Mouse (Mus musculus) liver, embryonic 16.5 days (tissue): Measurements from ENCODE around the gene Trpm3. TPM values are rescaled to one million over a fixed set of nuclear protein-coding genes. Genes with fewer than 3 reads are reported as not detected.

Source experiments
- ATAC-seq: fragments of 200-750 bp; cut with Nextera tagmentation; 2 replicates; pipeline ENCODE4 v1.8.0; 2017; ENCODE audit warnings: low read depth, mild to moderate bottlenecking, moderate number of reproducible peaks, moderate library complexity
- H3K27ac ChIP-seq: fragments of 300-500 bp; sonication (generic); 2 replicates; pipeline ENCODE4 v1.5.1; 2014; ENCODE audit warnings: mild to moderate bottlenecking, low read length
- H3K27me3 ChIP-seq: fragments of 300-500 bp; sonication (generic); 2 replicates; pipeline ENCODE4 v1.6.1; 2014; ENCODE audit warnings: low read depth, low read length, mixed read lengths; ENCODE audit not compliant: control insufficient read depth, insufficient read depth
- H3K36me3 ChIP-seq: fragments of 300-500 bp; sonication (generic); 2 replicates; pipeline ENCODE4 v1.6.1; 2014; ENCODE audit warnings: mild to moderate bottlenecking; ENCODE audit not compliant: control insufficient read depth, insufficient read depth
- H3K4me1 ChIP-seq: fragments of 300-500 bp; sonication (generic); 2 replicates; pipeline ENCODE4 v1.6.1; 2014; ENCODE audit warnings: low read depth, low read length, mixed read lengths; ENCODE audit not compliant: control insufficient read depth
- H3K4me2 ChIP-seq: fragments of 300-500 bp; sonication (generic); 2 replicates; pipeline ENCODE4 v1.6.1; 2014; ENCODE audit warnings: low read depth, low read length, mixed read lengths
- H3K4me3 ChIP-seq: fragments of 300-500 bp; sonication (generic); 2 replicates; pipeline ENCODE4 v1.5.1; 2014; ENCODE audit warnings: low read depth, mild to moderate bottlenecking, low read length
- H3K9ac ChIP-seq: fragments of 300-500 bp; sonication (generic); 2 replicates; pipeline ENCODE4 v1.6.1; 2014; ENCODE audit warnings: low read depth, low read length
- H3K9me3 ChIP-seq: fragments of 300-500 bp; sonication (generic); replicated peaks from 2 replicates; pipeline ENCODE4 v1.6.1; 2016; ENCODE audit warnings: low read length; ENCODE audit not compliant: control insufficient read depth
- WGBS: fragments of 180-500 bp; shearing (Covaris S2); extraction: QIAGEN DNeasy Blood & Tissue Kit; methylation state at CpG from one replicate; pipeline ENCODE4 v1.1.7; 2014; ENCODE audit not compliant: insufficient replicate concordance; 5-methylcytosine and 5-hydroxymethylcytosine counted together
- polyA plus RNA-seq: library from polyadenylated mRNA; unstranded; fragments of >200 nt; fragmentation: Nextera tagmentation; extraction: Ambion mirVana; gene quantifications from 2 replicates; pipeline ENCODE4 v1.2.1, GENCODE M21; 2015

The Trpm3 gene
- polyA plus RNA-seq, 1 experiment from 2014 or later = 0.04 TPM

- ATAC-seq = no peak
- Histone ChIP-seq H3K4me3 (peak overlapping the region; percentile 18; the same call in 1 of the 2 replicates), H3K36me3 (no peaks in the 10 kb centered on the region), H3K9ac (no peak overlapping the region), H3K4me2 (0 out of 2 replicates have a peak overlapping the region, but pooled peaks have one; percentile 29), H3K9me3 (no peaks in the 10 kb centered on the region), H3K27ac (no peak overlapping the region), H3K27me3 (no peaks in the 10 kb centered on the region), H3K4me1 (no peaks in the 10 kb centered on the region)
- 22% methylated on average over 16 of the region's 16 CpGs for WGBS
Measured at GRCm38 (mm10) chr19:22915868-22916642, 777.2 kb downstream of the Trpm3 start.

DNA sequence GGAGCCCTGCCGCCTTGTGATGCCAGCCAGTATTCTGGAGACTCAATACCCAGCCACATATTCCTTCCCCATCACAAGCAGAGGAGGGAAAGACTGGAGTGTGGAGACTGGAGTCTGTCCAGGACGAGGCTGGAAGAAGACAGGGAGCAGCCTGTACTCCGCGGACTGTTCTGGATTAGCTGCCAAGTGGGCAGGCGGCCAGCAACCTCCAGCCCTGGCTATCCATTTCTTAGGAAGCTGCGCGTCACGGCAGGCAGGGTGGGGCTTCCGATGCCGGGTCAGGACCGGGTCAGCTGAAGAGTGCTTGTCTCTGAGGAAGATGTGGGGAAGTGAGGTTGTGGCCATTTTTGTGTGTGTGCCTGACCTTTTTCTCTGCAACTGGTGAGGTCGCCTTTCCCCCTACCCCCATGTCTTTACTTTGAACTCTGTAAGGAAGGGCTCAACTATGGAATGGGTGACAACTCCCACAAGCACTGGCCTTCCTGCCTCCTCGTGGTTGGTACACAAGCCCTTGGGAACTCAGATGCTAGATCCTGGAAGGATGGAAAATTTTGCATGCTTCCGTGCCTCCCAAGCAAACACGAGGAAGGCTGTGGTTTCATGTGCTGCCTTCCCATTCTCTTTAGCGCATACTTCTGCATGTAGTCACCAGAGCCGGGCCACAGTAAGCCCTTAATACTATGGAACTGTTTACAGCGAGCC lies 777.9 kb downstream of the Trpm3 start:
- 41% methylated on average over 18 of the region's 18 CpGs for WGBS
- Histone ChIP-seq H3K4me1 (no peaks in the 10 kb centered on the region), H3K9ac (no peak overlapping the region), H3K36me3 (no peaks in the 10 kb centered on the region), H3K4me3 (no peak overlapping the region), H3K27me3 (no peaks in the 10 kb centered on the region), H3K27ac (no peak overlapping the region), H3K9me3 (no peaks in the 10 kb centered on the region), H3K4me2 (no peak overlapping the region)
- peak; percentile 74 for ATAC-seq

DNA sequence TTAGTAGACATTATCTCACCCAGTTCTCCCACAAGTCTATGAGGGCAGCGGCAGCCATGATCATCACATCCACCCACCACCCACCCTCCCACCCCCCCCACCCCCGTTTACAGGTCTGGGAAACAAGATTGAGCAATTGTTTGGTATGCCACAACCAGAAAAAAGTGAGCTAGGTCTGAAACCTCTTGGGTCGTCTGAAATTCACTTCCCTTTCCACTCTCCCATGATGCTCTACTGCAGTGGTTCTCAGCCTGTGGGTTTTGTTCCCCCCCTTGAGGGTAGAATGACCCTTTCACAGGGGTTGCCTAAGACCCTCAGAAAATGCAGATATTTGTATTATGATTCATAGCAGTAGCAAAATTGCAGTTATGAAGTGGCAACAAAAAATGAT lies 778.5 kb downstream of the Trpm3 start:
- Histone ChIP-seq H3K4me1 (no peaks in the 10 kb centered on the region), H3K9me3 (no peaks in the 10 kb centered on the region), H3K27me3 (no peaks in the 10 kb centered on the region), H3K36me3 (no peaks in the 10 kb centered on the region), H3K4me2 (no peak overlapping the region), H3K9ac (no peak overlapping the region), H3K27ac (no peak overlapping the region), H3K4me3 (no peak overlapping the region)
- no peak for ATAC-seq
- 14% methylated on average over 3 of the region's 3 CpGs for WGBS

- Histone ChIP-seq H3K9ac (no peak overlapping the region), H3K9me3 (no peaks in the 10 kb centered on the region), H3K27me3 (no peaks in the 10 kb centered on the region), H3K4me3 (no peak overlapping the region), H3K36me3 (no peaks in the 10 kb centered on the region), H3K27ac (no peak overlapping the region), H3K4me2 (no peak overlapping the region), H3K4me1 (no peaks in the 10 kb centered on the region)
- ATAC-seq = no peak
- WGBS = 38% methylated on average over 5 of the region's 5 CpGs
Measured at GRCm38 (mm10) chr19:22920949-22921348, 782.1 kb downstream of the Trpm3 start.

DNA sequence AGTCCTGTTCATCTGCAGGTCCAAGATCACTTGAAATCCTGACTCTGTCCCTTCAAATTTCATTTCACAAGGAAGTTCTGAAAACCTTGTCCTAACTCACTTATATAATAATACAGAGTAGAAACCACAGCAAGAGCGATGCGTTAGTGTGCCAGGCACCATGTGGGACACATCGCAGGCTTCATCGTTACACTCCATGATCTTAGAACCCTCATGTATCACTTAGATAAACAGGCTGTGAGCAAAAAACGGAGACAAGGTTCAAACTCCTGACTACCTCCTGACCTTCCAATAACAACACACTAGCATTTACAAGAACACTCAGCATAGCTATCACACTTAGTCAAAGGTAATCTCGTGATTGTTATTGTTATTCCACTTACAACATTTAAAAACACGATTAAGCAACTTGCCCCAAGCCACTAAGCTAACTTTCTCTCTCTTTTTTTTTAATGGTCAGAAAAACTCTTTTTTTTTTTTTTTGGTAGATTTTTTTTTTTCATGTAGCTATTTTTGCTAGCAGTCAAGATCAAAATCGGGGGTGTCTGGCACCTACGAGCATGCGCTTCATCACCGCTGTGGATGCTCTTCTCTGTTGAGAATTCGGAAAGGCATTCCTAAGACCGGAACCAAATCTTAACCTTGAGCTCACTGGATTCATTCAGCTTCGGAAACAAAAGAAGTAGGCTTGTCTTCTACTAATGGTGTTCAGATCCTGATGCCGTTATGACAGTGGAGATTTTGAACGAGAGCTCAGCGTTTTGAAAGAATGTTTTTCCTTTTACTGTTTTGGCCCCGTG lies 784.2 kb downstream of the Trpm3 start:
- Histone ChIP-seq H3K4me3 (no peak overlapping the region), H3K27ac (no peak overlapping the region), H3K4me2 (no peak overlapping the region), H3K9me3 (no peaks in the 10 kb centered on the region), H3K9ac (no peak overlapping the region), H3K27me3 (no peaks in the 10 kb centered on the region), H3K36me3 (no peaks in the 10 kb centered on the region), H3K4me1 (no peaks in the 10 kb centered on the region)
- no peak for ATAC-seq
- WGBS = 73% methylated on average over 18 of the region's 18 CpGs

DNA sequence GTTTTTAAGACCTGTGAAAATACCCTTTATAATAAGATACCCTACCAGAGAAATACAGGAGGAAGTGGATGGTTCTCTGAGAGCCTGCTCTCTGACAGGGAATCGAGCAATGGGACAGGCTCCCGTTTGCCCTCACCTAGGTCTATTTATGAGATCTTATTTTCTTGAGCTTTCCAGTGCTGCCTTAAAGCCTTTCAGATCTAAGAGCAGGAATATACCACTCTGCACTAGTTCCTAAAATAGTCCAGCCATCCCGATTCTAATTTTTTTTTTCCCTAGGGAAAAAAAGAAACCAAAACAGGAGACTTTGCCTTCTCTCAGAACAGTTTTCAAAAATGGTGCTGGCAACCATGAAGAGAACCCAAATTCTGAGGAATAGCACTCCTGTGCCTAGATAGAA lies 786.4 kb downstream of the Trpm3 start:
- Histone ChIP-seq H3K27me3 (no peaks in the 10 kb centered on the region), H3K4me3 (no peak overlapping the region), H3K9ac (no peak overlapping the region), H3K9me3 (no peaks in the 10 kb centered on the region), H3K4me2 (no peak overlapping the region), H3K27ac (no peak overlapping the region), H3K36me3 (no peaks in the 10 kb centered on the region), H3K4me1 (no peaks in the 10 kb centered on the region)
- 61% methylated on average over 3 of the region's 3 CpGs for WGBS
- no peak for ATAC-seq

DNA sequence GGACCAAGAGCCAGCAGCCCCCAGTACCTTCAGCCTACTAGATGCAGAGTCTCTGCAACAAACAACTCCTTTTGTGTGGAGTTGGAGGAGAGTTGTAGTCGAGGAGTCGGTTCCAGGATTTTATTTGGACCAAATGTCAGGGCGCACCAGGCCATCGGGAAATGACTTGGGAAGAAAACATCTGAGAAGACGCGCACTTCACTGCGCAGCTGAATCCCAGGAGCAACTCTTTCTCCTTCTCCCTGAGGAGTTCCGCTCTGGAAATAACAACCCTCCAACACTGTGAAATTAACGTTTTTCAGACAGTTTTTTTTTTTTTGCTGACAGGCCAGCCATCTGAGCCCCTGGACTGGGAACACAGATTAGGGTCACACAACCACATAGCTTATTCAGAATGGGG lies 787.9 kb downstream of the Trpm3 start:
- H3K27me3 ChIP-seq = no peaks in the 10 kb centered on the region
- no peak overlapping the region for H3K9ac ChIP-seq
- 62% methylated on average over 9 of the region's 9 CpGs for WGBS
- H3K36me3 ChIP-seq = no peaks in the 10 kb centered on the region
- no peaks in the 10 kb centered on the region for H3K9me3 ChIP-seq
- H3K4me3 ChIP-seq = no peak overlapping the region
- no peak for ATAC-seq
- H3K27ac ChIP-seq = no peak overlapping the region
- no peak overlapping the region for H3K4me2 ChIP-seq
- no peaks in the 10 kb centered on the region for H3K4me1 ChIP-seq

DNA sequence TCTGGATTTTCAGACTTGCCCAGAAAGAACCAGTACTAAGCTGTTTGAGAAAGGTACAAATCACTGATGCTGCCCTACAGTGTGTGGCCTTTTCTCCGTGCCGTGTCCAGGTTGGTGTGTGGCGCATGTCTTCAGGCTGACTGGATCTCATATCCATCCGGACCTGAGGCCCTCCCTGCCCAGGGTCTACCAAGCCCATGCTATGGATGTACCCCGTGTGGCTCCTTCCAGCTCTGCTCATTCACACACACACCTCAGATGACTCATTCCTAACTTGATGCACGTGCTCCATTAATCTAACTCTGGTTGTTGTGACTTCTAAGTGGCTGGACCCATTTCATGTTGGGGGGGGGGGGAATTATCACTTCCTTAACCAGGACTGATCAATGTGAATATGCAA lies 789.5 kb downstream of the Trpm3 start:
- WGBS = 61% methylated on average over 6 of the region's 6 CpGs
- H3K4me3 ChIP-seq = no peak overlapping the region
- no peak overlapping the region for H3K9ac ChIP-seq
- no peaks in the 10 kb centered on the region for H3K27me3 ChIP-seq
- no peak overlapping the region for H3K4me2 ChIP-seq
- no peaks in the 10 kb centered on the region for H3K9me3 ChIP-seq
- no peaks in the 10 kb centered on the region for H3K36me3 ChIP-seq
- H3K4me1 ChIP-seq = no peaks in the 10 kb centered on the region
- ATAC-seq = no peak
- H3K27ac ChIP-seq = no peak overlapping the region
